Mouse (Mus musculus) myocyte (in vitro differentiated cells): Measurements from ENCODE around the gene Gm49450. TPM values are rescaled to one million over a fixed set of nuclear protein-coding genes. Genes with fewer than 3 reads are reported as not detected.

ENCODE experiments used
- H3K27me3 ChIP-seq: one replicate; pipeline ENCODE4 v1.6.1; 2011; ENCODE audit not compliant: control insufficient read depth, insufficient read depth, insufficient read length
- H3K36me3 ChIP-seq: one replicate; pipeline ENCODE4 v1.6.1; 2011; ENCODE audit not compliant: control insufficient read depth, insufficient read depth
- H3K4me2 ChIP-seq: one replicate; pipeline ENCODE4 v1.6.1; 2011; ENCODE audit warnings: low read depth, control low read depth
- H3K4me3 ChIP-seq: one replicate; pipeline ENCODE4 v1.5.1; 2011; ENCODE audit warnings: mild to moderate bottlenecking, control low read depth, moderate library complexity
- H3K79me2 ChIP-seq: one replicate; pipeline ENCODE4 v1.6.1; 2011; ENCODE audit not compliant: control insufficient read depth, insufficient read depth
- H3ac ChIP-seq: one replicate; pipeline ENCODE4 v1.6.1; 2011; ENCODE audit not compliant: control insufficient read depth, insufficient read length
- CEBPB ChIP-seq: IDR thresholded peaks from 2 replicates; pipeline ENCODE4 v1.6.1; 2011; ENCODE audit warnings: mild to moderate bottlenecking, moderate library complexity; ENCODE audit not compliant: poor library complexity, insufficient read depth, severe bottlenecking
- E2F4 ChIP-seq: IDR thresholded peaks from one replicate; pipeline ENCODE4 v1.6.1; 2011; ENCODE audit warnings: mild to moderate bottlenecking, control low read depth, moderate library complexity; ENCODE audit not compliant: insufficient read depth
- MAX ChIP-seq: IDR thresholded peaks from one replicate; pipeline ENCODE4 v1.6.1; 2011; ENCODE audit warnings: low read depth, mild to moderate bottlenecking, control low read depth
- MYOD1 ChIP-seq, 3 experiments: IDR thresholded peaks; one replicate each; pipeline ENCODE4 v1.6.1; 2011; ENCODE audit warnings: control low read depth in 2 of 3, low read depth in 2 of 3, mild to moderate bottlenecking in 2 of 3, moderate library complexity in 1 of 3; ENCODE audit not compliant: insufficient read length in 2 of 3, control insufficient read depth in 1 of 3
- MYOG ChIP-seq, 3 experiments: IDR thresholded peaks; one replicate each; pipeline ENCODE4 v1.6.1; 2011; ENCODE audit warnings: control low read depth in 2 of 3, low read depth in 2 of 3, mild to moderate bottlenecking in 2 of 3; ENCODE audit not compliant: insufficient read length in 2 of 3, control insufficient read depth in 1 of 3, insufficient read depth in 1 of 3
- POLR2A ChIP-seq: IDR thresholded peaks from one replicate; pipeline ENCODE4 v1.6.1; 2011; ENCODE audit warnings: low read depth, mild to moderate bottlenecking, control low read depth, moderate library complexity; ENCODE audit not compliant: insufficient read length
- POLR2AphosphoS2 ChIP-seq: IDR thresholded peaks from one replicate; pipeline ENCODE4 v1.6.1; 2011; ENCODE audit warnings: low read depth, control low read depth; ENCODE audit not compliant: insufficient read length
- REST ChIP-seq: IDR thresholded peaks from one replicate; pipeline ENCODE4 v1.6.1; 2011; ENCODE audit warnings: mild to moderate bottlenecking, control low read depth, moderate library complexity; ENCODE audit not compliant: insufficient read depth, insufficient read length
- SRF ChIP-seq: IDR thresholded peaks from one replicate; pipeline ENCODE4 v1.6.1; 2011; ENCODE audit warnings: low read depth; ENCODE audit not compliant: control insufficient read depth, insufficient read length
- TCF12 ChIP-seq: IDR thresholded peaks from one replicate; pipeline ENCODE4 v1.6.1; 2011; ENCODE audit warnings: mild to moderate bottlenecking, control low read depth; ENCODE audit not compliant: poor library complexity, insufficient read depth, severe bottlenecking
- TCF3 ChIP-seq: IDR thresholded peaks from one replicate; pipeline ENCODE4 v1.6.1; 2011; ENCODE audit warnings: low read depth, control low read depth; ENCODE audit not compliant: insufficient read length
- USF1 ChIP-seq: IDR thresholded peaks from one replicate; pipeline ENCODE4 v1.6.1; 2011; ENCODE audit warnings: low read depth, mild to moderate bottlenecking, control low read depth, moderate library complexity
- polyA plus RNA-seq: library from polyadenylated mRNA; unstranded; fragments of >200 nt; fragmentation: generic; extraction: Trizol; gene quantifications from one replicate; pipeline ENCODE4 v1.2.1, GENCODE M21; 2012; ENCODE audit warnings: missing spikeins

Gene Gm49450
- polyA plus RNA-seq, 1 experiment = 0.84 TPM

DNA sequence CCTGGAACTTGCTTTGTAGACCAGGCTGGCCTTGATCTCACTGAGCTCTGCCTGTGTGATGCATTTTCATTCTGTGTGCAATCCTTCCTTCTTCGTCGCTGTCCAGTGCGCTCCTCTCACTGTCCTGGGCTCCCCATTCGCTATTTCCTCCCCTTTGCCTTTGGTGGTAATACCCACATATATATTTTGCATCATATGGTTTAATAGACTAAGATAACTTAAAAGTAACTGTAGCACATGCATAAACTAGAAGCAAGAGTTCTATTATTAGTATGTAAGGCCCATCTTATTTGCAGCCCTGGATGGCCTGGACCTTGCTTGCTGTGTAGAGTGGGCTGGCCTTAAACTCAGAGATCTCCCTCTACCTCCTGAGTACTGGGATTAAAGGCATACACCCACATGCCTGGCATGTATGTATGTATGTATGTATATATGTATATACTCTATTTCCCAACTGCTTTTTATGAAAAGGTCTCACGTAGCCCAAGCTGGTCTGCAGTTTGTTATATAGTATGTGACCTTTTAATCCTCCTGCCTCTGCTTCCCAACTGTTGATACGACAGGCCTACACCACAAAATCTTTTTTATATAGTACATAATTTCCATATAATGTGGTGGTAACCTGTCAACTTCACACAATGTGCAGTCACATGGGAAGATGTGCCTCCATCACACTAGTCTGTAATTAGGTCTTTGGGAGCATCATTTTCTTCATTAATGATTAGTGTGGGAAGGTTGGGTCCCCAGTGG is 4.3 kb downstream of the Gm49450 start:
- peak; percentile 98 for TF ChIP-seq POLR2AphosphoS2
- TF ChIP-seq TCF3 = no peak
- TF ChIP-seq REST = peak; percentile 27
- TF ChIP-seq POLR2A = peak; percentile 77
- TF ChIP-seq CEBPB = no peak
- Histone ChIP-seq H3K36me3 (peaks cover 24% of the 10 kb centered on the region), H3K4me3 (no peak overlapping the region), H3K4me2 (no peak overlapping the region), H3K27me3 (no peaks in the 10 kb centered on the region), H3K79me2 (peaks cover 24% of the 10 kb centered on the region), H3ac (no peak overlapping the region)

DNA sequence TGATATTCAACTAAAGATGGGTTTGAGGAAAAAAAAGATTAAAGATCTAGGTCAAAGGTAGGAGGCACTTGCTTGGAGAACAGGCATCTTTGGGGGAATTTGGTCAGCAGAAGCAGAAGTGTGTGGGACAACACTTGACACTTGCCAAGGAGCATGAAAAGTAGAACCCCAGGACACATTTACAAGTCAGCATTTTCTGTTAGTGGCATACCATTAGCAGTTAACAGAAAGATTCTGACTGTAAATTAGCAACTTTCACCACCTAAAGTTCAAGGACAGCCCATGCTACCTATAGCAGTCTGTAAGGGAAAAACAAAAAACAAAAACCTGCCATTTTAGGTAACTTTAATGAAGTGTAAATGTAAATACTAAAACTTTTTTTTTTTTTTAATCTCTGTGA is 5.0 kb downstream of the Gm49450 start:
- H3K4me3 ChIP-seq = no peak overlapping the region
- peaks cover 24% of the 10 kb centered on the region for H3K79me2 ChIP-seq
- H3K27me3 ChIP-seq = no peaks in the 10 kb centered on the region
- no peak overlapping the region for H3K4me2 ChIP-seq
- H3ac ChIP-seq = no peak overlapping the region
- H3K36me3 ChIP-seq = peaks cover 24% of the 10 kb centered on the region
- TF ChIP-seq E2F4 (no peak), POLR2A (no peak), USF1 (no peak), SRF (no peak), POLR2AphosphoS2 (peak; percentile 20), TCF3 (no peak)

DNA sequence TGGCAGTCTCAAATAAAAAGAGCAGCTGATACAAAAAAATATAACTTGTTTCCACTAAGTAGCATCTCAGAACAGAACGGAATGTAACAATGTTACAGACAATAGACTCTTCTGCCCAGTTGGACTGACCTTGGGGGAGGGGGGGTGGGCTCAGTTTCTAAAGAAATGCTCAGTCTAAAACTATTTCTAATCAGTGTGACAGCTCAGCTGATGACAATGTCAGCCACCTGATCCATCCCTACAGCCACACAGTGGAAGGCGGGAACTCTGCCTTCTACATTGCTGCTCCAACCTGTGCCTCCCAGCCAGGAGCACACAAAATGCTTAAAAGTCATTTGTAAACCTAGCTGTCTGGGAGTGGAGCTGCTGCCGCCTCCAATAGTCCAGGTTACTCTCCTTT is 5.5 kb downstream of the Gm49450 start:
- Histone ChIP-seq H3K4me3 (no peak overlapping the region), H3K79me2 (peaks cover 20% of the 10 kb centered on the region), H3ac (no peak overlapping the region), H3K4me2 (no peak overlapping the region), H3K27me3 (no peaks in the 10 kb centered on the region), H3K36me3 (peaks cover 24% of the 10 kb centered on the region)
- TF ChIP-seq TCF3 = no peak
- no peak for TF ChIP-seq TCF12
- peak; percentile 96 for TF ChIP-seq POLR2AphosphoS2

DNA sequence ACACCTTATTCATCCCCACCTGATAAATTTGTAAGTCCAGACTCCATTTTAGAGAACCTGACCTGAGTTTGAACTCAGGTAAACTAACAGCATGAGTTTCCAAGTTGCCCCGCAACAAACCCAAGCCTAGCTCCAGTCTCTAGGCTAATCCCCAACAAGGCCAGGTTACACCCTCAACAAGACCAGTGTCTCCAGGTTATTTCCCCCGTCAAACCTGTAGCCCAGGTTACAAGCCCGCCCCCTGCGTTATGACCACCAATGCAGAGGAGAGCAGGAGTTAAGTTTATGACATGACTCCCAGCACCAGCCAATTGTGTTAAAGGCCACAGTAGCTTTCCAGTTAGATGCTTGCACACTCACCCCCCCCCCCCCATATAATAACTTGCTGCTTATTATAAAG is 10.2 kb downstream of the Gm49450 start:
- TF ChIP-seq MAX (no peak), REST (no peak), MYOG (IDR thresholded peaks at IDR 0.05; ENCODE audit: control insufficient read depth in 1 of 3, insufficient read depth in 1 of 3, insufficient read length in 2 of 3, low read depth in 2 of 3) (no peak), E2F4 (no peak), TCF3 (no peak), POLR2AphosphoS2 (no peak)
- Histone ChIP-seq H3K27me3 (no peaks in the 10 kb centered on the region), H3K4me2 (no peak overlapping the region)

DNA sequence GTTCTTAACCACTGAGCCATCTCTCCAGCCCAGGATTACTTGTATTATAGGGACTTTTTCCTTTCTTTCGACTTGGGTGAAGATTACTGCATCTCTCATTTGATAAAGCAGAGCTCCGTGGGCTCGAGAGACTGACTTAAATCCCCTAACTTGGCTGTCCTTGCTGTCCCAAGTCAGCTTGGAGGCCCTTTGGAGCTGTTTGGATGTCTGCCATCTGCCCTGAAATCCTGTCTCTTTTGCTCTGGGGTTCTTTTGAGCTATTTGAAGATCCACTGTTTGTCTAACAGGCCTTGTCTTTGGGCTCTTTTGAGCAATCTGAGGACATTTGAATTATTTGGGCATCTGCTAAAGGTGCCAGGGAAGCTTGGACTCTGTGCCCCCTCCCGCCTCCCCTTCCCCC is 11.3 kb downstream of the Gm49450 start:
- TF ChIP-seq TCF3 = no peak
- no peak for TF ChIP-seq MYOG (IDR thresholded peaks at IDR 0.05; ENCODE audit: control insufficient read depth in 1 of 3, insufficient read depth in 1 of 3, insufficient read length in 2 of 3, low read depth in 2 of 3)
- Histone ChIP-seq H3K4me3 (no peak overlapping the region), H3K27me3 (no peaks in the 10 kb centered on the region), H3K4me2 (no peak overlapping the region), H3K79me2 (no peaks in the 10 kb centered on the region), H3ac (no peak overlapping the region), H3K36me3 (no peaks in the 10 kb centered on the region)

More for the DNA sequence above, 10.2 kb downstream of the Gm49450 start:
- Histone ChIP-seq H3ac (no peak overlapping the region), H3K36me3 (no peaks in the 10 kb centered on the region), H3K79me2 (no peaks in the 10 kb centered on the region), H3K4me3 (no peak overlapping the region)

DNA sequence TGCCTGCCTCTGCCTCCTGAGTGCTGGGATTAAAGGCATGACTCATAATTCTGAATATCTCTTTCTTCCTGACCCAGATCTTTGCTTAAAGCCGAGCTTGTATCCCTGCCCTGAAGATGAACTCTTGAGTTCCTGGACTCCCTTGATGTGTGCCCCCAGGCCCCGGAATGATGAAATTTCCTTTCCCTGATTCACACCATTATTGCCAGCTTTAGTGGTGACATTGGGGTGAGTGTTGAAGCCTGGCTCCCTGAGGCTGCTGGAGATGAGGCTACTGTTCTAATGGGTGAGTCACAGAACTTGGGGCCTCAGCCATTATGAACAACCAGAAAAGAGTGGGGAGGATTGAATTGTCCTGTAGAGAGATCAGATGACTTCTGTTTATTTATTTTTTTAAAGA is 11.8 kb downstream of the Gm49450 start:
- no peaks in the 10 kb centered on the region for H3K36me3 ChIP-seq
- TF ChIP-seq TCF3 = no peak
- TF ChIP-seq CEBPB = 0 out of 2 replicates have a peak, but pooled peaks have one; percentile 17
- no peaks in the 10 kb centered on the region for H3K79me2 ChIP-seq
- H3ac ChIP-seq = no peak overlapping the region
- H3K4me3 ChIP-seq = no peak overlapping the region
- no peaks in the 10 kb centered on the region for H3K27me3 ChIP-seq
- no peak overlapping the region for H3K4me2 ChIP-seq

DNA sequence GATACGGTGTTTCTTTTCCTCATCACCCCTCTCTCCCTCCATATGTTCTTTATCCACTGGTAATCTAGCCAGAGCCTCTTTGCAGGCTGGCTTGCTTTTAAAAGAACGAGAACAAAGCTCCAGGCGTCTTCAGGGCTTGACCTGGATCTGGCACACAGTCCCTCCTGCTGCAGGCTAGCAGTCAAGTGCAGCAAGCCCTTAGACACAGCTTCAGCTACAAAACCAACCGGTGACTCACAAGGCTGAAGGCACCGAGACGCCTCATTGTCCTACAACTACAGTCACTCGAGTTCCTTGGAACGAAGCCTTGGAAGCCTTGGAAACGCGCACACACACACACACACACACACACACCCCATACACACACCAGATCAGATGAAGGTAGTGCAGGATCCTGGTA is 12.5 kb downstream of the Gm49450 start:
- no peaks in the 10 kb centered on the region for H3K79me2 ChIP-seq
- H3K27me3 ChIP-seq = no peaks in the 10 kb centered on the region
- no peak overlapping the region for H3ac ChIP-seq
- H3K36me3 ChIP-seq = no peaks in the 10 kb centered on the region
- H3K4me2 ChIP-seq = no peak overlapping the region
- no peak overlapping the region for H3K4me3 ChIP-seq
- TF ChIP-seq POLR2A = no peak
- no peak for TF ChIP-seq CEBPB
- TF ChIP-seq MAX = no peak
- TF ChIP-seq TCF3 = no peak
- TF ChIP-seq MYOG (IDR thresholded peaks at IDR 0.05; ENCODE audit: control insufficient read depth in 1 of 3, insufficient read depth in 1 of 3, insufficient read length in 2 of 3, low read depth in 2 of 3) = no peak
- TF ChIP-seq MYOD1 (IDR thresholded peaks at IDR 0.05; ENCODE audit: control insufficient read depth in 1 of 3, insufficient read length in 2 of 3, low read depth in 2 of 3) = no peak
- TF ChIP-seq SRF = no peak
- TF ChIP-seq REST = no peak
- TF ChIP-seq TCF12 = no peak
- TF ChIP-seq POLR2AphosphoS2 = no peak
- TF ChIP-seq E2F4 = no peak
- no peak for TF ChIP-seq USF1
